Mouse (Mus musculus): ENCODE measurements around the gene Asb6. TPM values are rescaled to one million over a fixed set of nuclear protein-coding genes. Genes with fewer than 3 reads are reported as not detected.

Gene Asb6
- 20.2 and 26.0 TPM in 2 replicates for polyA plus RNA-seq (2011; ENCODE audit: insufficient read length, low read depth, missing spikeins)

- H3K4me1 ChIP-seq (ENCODE audit: control insufficient read depth, insufficient read depth, low read length) = peaks cover 11% of the 10 kb centered on the region
- no peak within 1 kb of the TSS for H3K27ac ChIP-seq (ENCODE audit: insufficient read depth, low read length)
- TF ChIP-seq POLR2A (IDR thresholded peaks at IDR 0.05; ENCODE audit: low read depth, low read length) (no peak), CTCF (IDR thresholded peaks at IDR 0.05; ENCODE audit: borderline replicate concordance, insufficient read depth, low read length) (no peak)
- H3K4me3 ChIP-seq (ENCODE audit: insufficient read depth, low read length) = no peak within 1 kb of the TSS
Measured at GRCm38 (mm10) chr2:30830283-30830795, at the start of gene Asb6. Asb6 (minus strand) TSS chr2:30830333.

GRCm38 (mm10) chr2:30879481-30879880 is 49.3 kb upstream of the Asb6 start:
- 0 out of 2 replicates have a peak, but pooled peaks cover 1% of the 10 kb centered on the region for H3K4me1 ChIP-seq (ENCODE audit: control insufficient read depth, insufficient read depth, low read length)
- no peak for TF ChIP-seq POLR2A (IDR thresholded peaks at IDR 0.05; ENCODE audit: low read depth, low read length)
- TF ChIP-seq CTCF (IDR thresholded peaks at IDR 0.05; ENCODE audit: borderline replicate concordance, insufficient read depth, low read length) = no peak
- no peak overlapping the region for H3K4me3 ChIP-seq (ENCODE audit: insufficient read depth, low read length)
- no peak overlapping the region for H3K27ac ChIP-seq (ENCODE audit: insufficient read depth, low read length)

- no peak for TF ChIP-seq CTCF (IDR thresholded peaks at IDR 0.05; ENCODE audit: borderline replicate concordance, insufficient read depth, low read length)
- TF ChIP-seq POLR2A (IDR thresholded peaks at IDR 0.05; ENCODE audit: low read depth, low read length) = no peak; the same call in 1 of the 2 replicates
- H3K27ac ChIP-seq (ENCODE audit: insufficient read depth, low read length) = peak overlapping the region; percentile 85
- no peak overlapping the region for H3K4me3 ChIP-seq (ENCODE audit: insufficient read depth, low read length)
- peaks cover 3% of the 10 kb centered on the region; the same call in 1 of the 2 replicates for H3K4me1 ChIP-seq (ENCODE audit: control insufficient read depth, insufficient read depth, low read length)
Measured at GRCm38 (mm10) chr2:30875621-30876432, 45.7 kb upstream of the Asb6 start.

GRCm38 (mm10) chr2:30875096-30875495 is 45.0 kb upstream of the Asb6 start:
- TF ChIP-seq POLR2A (IDR thresholded peaks at IDR 0.05; ENCODE audit: low read depth, low read length) = no peak
- TF ChIP-seq CTCF (IDR thresholded peaks at IDR 0.05; ENCODE audit: borderline replicate concordance, insufficient read depth, low read length) = no peak
- Histone ChIP-seq H3K27ac (ENCODE audit: insufficient read depth, low read length) (peak overlapping the region; percentile 85), H3K4me1 (ENCODE audit: control insufficient read depth, insufficient read depth, low read length) (peaks cover 3% of the 10 kb centered on the region; the same call in 1 of the 2 replicates), H3K4me3 (ENCODE audit: insufficient read depth, low read length) (no peak overlapping the region)

GRCm38 (mm10) chr2:30874445-30874844 is 44.3 kb upstream of the Asb6 start:
- TF ChIP-seq CTCF (IDR thresholded peaks at IDR 0.05; ENCODE audit: borderline replicate concordance, insufficient read depth, low read length) (no peak), POLR2A (IDR thresholded peaks at IDR 0.05; ENCODE audit: low read depth, low read length) (no peak)
- Histone ChIP-seq H3K4me1 (ENCODE audit: control insufficient read depth, insufficient read depth, low read length) (peaks cover 3% of the 10 kb centered on the region; the same call in 1 of the 2 replicates), H3K27ac (ENCODE audit: insufficient read depth, low read length) (peak overlapping the region; percentile 85), H3K4me3 (ENCODE audit: insufficient read depth, low read length) (no peak overlapping the region)

- Histone ChIP-seq H3K4me3 (ENCODE audit: insufficient read depth, low read length) (no peak overlapping the region), H3K4me1 (ENCODE audit: control insufficient read depth, insufficient read depth, low read length) (peaks cover 3% of the 10 kb centered on the region; the same call in 1 of the 2 replicates), H3K27ac (ENCODE audit: insufficient read depth, low read length) (no peak overlapping the region)
- TF ChIP-seq POLR2A (IDR thresholded peaks at IDR 0.05; ENCODE audit: low read depth, low read length) (no peak), CTCF (IDR thresholded peaks at IDR 0.05; ENCODE audit: borderline replicate concordance, insufficient read depth, low read length) (no peak)
Measured at GRCm38 (mm10) chr2:30872669-30873068, 42.5 kb upstream of the Asb6 start.

- no peak overlapping the region for H3K4me3 ChIP-seq (ENCODE audit: insufficient read depth, low read length)
- TF ChIP-seq CTCF (IDR thresholded peaks at IDR 0.05; ENCODE audit: borderline replicate concordance, insufficient read depth, low read length) (no peak), POLR2A (IDR thresholded peaks at IDR 0.05; ENCODE audit: low read depth, low read length) (0 out of 2 replicates have a peak, but pooled peaks have one; percentile 3)
- peaks cover 6% of the 10 kb centered on the region; the same call in 1 of the 2 replicates for H3K4me1 ChIP-seq (ENCODE audit: control insufficient read depth, insufficient read depth, low read length)
- peak overlapping the region; percentile 84 for H3K27ac ChIP-seq (ENCODE audit: insufficient read depth, low read length)
Measured at GRCm38 (mm10) chr2:30870863-30871262, 40.7 kb upstream of the Asb6 start.

GRCm38 (mm10) chr2:30865426-30865825 is 35.3 kb upstream of the Asb6 start:
- H3K27ac ChIP-seq (ENCODE audit: insufficient read depth, low read length) = peak overlapping the region; percentile 93
- peaks cover 13% of the 10 kb centered on the region for H3K4me1 ChIP-seq (ENCODE audit: control insufficient read depth, insufficient read depth, low read length)
- TF ChIP-seq POLR2A (IDR thresholded peaks at IDR 0.05; ENCODE audit: low read depth, low read length) = no peak
- TF ChIP-seq CTCF (IDR thresholded peaks at IDR 0.05; ENCODE audit: borderline replicate concordance, insufficient read depth, low read length) = no peak
- no peak overlapping the region for H3K4me3 ChIP-seq (ENCODE audit: insufficient read depth, low read length)

- peaks cover 13% of the 10 kb centered on the region for H3K4me1 ChIP-seq (ENCODE audit: control insufficient read depth, insufficient read depth, low read length)
- TF ChIP-seq POLR2A (IDR thresholded peaks at IDR 0.05; ENCODE audit: low read depth, low read length) (peak; percentile 52; the same call in 1 of the 2 replicates), CTCF (IDR thresholded peaks at IDR 0.05; ENCODE audit: borderline replicate concordance, insufficient read depth, low read length) (no peak)
- no peak overlapping the region for H3K4me3 ChIP-seq (ENCODE audit: insufficient read depth, low read length)
- peak overlapping the region; percentile 93 for H3K27ac ChIP-seq (ENCODE audit: insufficient read depth, low read length)
Measured at GRCm38 (mm10) chr2:30864968-30865381, 34.8 kb upstream of the Asb6 start.

GRCm38 (mm10) chr2:30863574-30863973 is 33.4 kb upstream of the Asb6 start:
- Histone ChIP-seq H3K4me3 (ENCODE audit: insufficient read depth, low read length) (no peak overlapping the region), H3K4me1 (ENCODE audit: control insufficient read depth, insufficient read depth, low read length) (peaks cover 13% of the 10 kb centered on the region), H3K27ac (ENCODE audit: insufficient read depth, low read length) (peak overlapping the region; percentile 93)
- no peak for TF ChIP-seq POLR2A (IDR thresholded peaks at IDR 0.05; ENCODE audit: low read depth, low read length)
- TF ChIP-seq CTCF (IDR thresholded peaks at IDR 0.05; ENCODE audit: borderline replicate concordance, insufficient read depth, low read length) = no peak
